Mouse (Mus musculus) hindbrain, embryonic 11.5 days (tissue): ENCODE data around the gene 1700047I17Rik2. TPM values are rescaled to one million over a fixed set of nuclear protein-coding genes. Genes with fewer than 3 reads are reported as not detected.
"Not testable (repeated sequence)": the region's sequence is repeated elsewhere in the genome, so short reads cannot be mapped to it uniquely, and the experiment has no call there.

Experiments used
- ATAC-seq: fragments of 200-750 bp; cut with Nextera tagmentation; 2 replicates; pipeline ENCODE4 v1.8.0; 2017; ENCODE audit warnings: mild to moderate bottlenecking, moderate TSS enrichment, moderate library complexity; ENCODE audit not compliant: low FRiP score
- DNase-seq: peaks from one replicate; pipeline ENCODE4 v3.0.0-alpha.2; 2015; ENCODE audit warnings: low spot score
- H3K27ac ChIP-seq: fragments of 300-500 bp; sonication (generic); 2 replicates; pipeline ENCODE4 v1.5.1; 2014; ENCODE audit warnings: mild to moderate bottlenecking, low read depth, low read length
- H3K27me3 ChIP-seq: fragments of 300-500 bp; sonication (generic); 2 replicates; pipeline ENCODE4 v1.6.1; 2014; ENCODE audit warnings: mild to moderate bottlenecking, low read length, moderate library complexity, mixed read lengths; ENCODE audit not compliant: control insufficient read depth, insufficient read depth
- H3K36me3 ChIP-seq: fragments of 300-500 bp; sonication (generic); 2 replicates; pipeline ENCODE4 v1.6.1; 2014; ENCODE audit warnings: mild to moderate bottlenecking, low read length, moderate library complexity, mixed read lengths; ENCODE audit not compliant: control insufficient read depth, insufficient read depth
- H3K4me1 ChIP-seq: fragments of 300-500 bp; sonication (generic); replicated peaks from 2 replicates; pipeline ENCODE4 v1.6.1; 2014; ENCODE audit warnings: low read length, mixed read lengths; ENCODE audit not compliant: control insufficient read depth, insufficient read depth
- H3K4me2 ChIP-seq: fragments of 300-500 bp; sonication (generic); replicated peaks from 2 replicates; pipeline ENCODE4 v1.6.1; 2014; ENCODE audit warnings: mild to moderate bottlenecking, low read depth, low read length
- H3K4me3 ChIP-seq: fragments of 300-500 bp; sonication (generic); 2 replicates; pipeline ENCODE4 v1.5.1; 2014; ENCODE audit warnings: low read depth, low read length
- H3K9ac ChIP-seq: fragments of 300-500 bp; sonication (generic); 2 replicates; pipeline ENCODE4 v1.6.1; 2014; ENCODE audit warnings: low read depth, low read length
- H3K9me3 ChIP-seq: fragments of 300-500 bp; sonication (generic); 2 replicates; pipeline ENCODE4 v1.6.1; 2016; ENCODE audit warnings: low read length; ENCODE audit not compliant: control insufficient read depth
- WGBS: fragments of 180-500 bp; shearing (Covaris S2); extraction: QIAGEN DNeasy Blood & Tissue Kit; methylation state at CpG from one replicate; pipeline ENCODE4 v1.1.7; 2014; 5-methylcytosine and 5-hydroxymethylcytosine counted together
- polyA plus RNA-seq: library from polyadenylated mRNA; unstranded; fragments of >200 nt; fragmentation: Nextera tagmentation; extraction: Ambion mirVana; gene quantifications from 2 replicates; pipeline ENCODE4 v1.2.1, GENCODE M21; 2014

1700047I17Rik2 gene
- polyA plus RNA-seq = 10.9 TPM in 1 of 2 replicates, not detected in the other

- not testable (repeated sequence) for H3K36me3 ChIP-seq, DNase-seq, H3K4me1 ChIP-seq, H3K9me3 ChIP-seq, H3K27ac ChIP-seq, H3K4me2 ChIP-seq, H3K9ac ChIP-seq, H3K4me3 ChIP-seq, H3K27me3 ChIP-seq
- no CpG with 5 or more reads among the region's 40 CpGs for WGBS
- peak; percentile 95 for ATAC-seq
These were observed at the start of gene 1700047I17Rik2 for GRCm38 (mm10) chr12:55199306-55199705. 1700047I17Rik2 (plus strand) TSS chr12:55199592.

- ATAC-seq = peak; percentile 99
- H3K9me3 ChIP-seq, H3K36me3 ChIP-seq, H3K27me3 ChIP-seq, H3K9ac ChIP-seq, H3K4me3 ChIP-seq, H3K27ac ChIP-seq, DNase-seq, H3K4me2 ChIP-seq, H3K4me1 ChIP-seq: not testable (repeated sequence)
- no CpG with 5 or more reads among the region's 57 CpGs for WGBS
These were observed 44.6 kb upstream of the 1700047I17Rik2 start, which contains the start of gene Srp54b for GRCm38 (mm10) chr12:55154559-55155448. Srp54b (plus strand) TSS chr12:55155104.

- H3K36me3 ChIP-seq, H3K4me1 ChIP-seq, H3K27ac ChIP-seq, H3K4me2 ChIP-seq, H3K9ac ChIP-seq, H3K9me3 ChIP-seq, H3K27me3 ChIP-seq, H3K4me3 ChIP-seq, DNase-seq: not testable (repeated sequence)
- ATAC-seq = peak; percentile 48; the same call in 1 of the 2 replicates
- 0% methylated on average over 8 of the region's 24 CpGs for WGBS
These were observed 44.0 kb upstream of the 1700047I17Rik2 start for GRCm38 (mm10) chr12:55155449-55155783.

GRCm38 (mm10) chr12:55167034-55167557, 32.3 kb upstream of the 1700047I17Rik2 start:
- not testable (repeated sequence) for H3K36me3 ChIP-seq, H3K9me3 ChIP-seq, DNase-seq, H3K4me2 ChIP-seq, H3K9ac ChIP-seq, H3K4me1 ChIP-seq, H3K27me3 ChIP-seq, H3K4me3 ChIP-seq, H3K27ac ChIP-seq, ATAC-seq
- WGBS = no CpG with 5 or more reads among the region's 7 CpGs

GRCm38 (mm10) chr12:55187686-55188085, 11.7 kb upstream of the 1700047I17Rik2 start:
- not testable (repeated sequence) for H3K4me2 ChIP-seq, H3K36me3 ChIP-seq, H3K27ac ChIP-seq, H3K9ac ChIP-seq, H3K9me3 ChIP-seq, H3K4me1 ChIP-seq, H3K27me3 ChIP-seq, DNase-seq, ATAC-seq, H3K4me3 ChIP-seq
- WGBS = no CpG with 5 or more reads among the region's 8 CpGs

- not testable (repeated sequence) for H3K9ac ChIP-seq, H3K4me3 ChIP-seq, H3K9me3 ChIP-seq, H3K27ac ChIP-seq, H3K36me3 ChIP-seq, ATAC-seq, DNase-seq, H3K27me3 ChIP-seq, H3K4me1 ChIP-seq, H3K4me2 ChIP-seq
- no CpG with 5 or more reads among the region's 5 CpGs for WGBS
These were observed 10.3 kb upstream of the 1700047I17Rik2 start for GRCm38 (mm10) chr12:55189127-55189526.

GRCm38 (mm10) chr12:55199799-55200198, 407 bp downstream of the 1700047I17Rik2 start:
- H3K36me3 ChIP-seq, H3K27ac ChIP-seq, DNase-seq, H3K4me3 ChIP-seq, H3K4me1 ChIP-seq, H3K4me2 ChIP-seq, H3K9me3 ChIP-seq, H3K27me3 ChIP-seq, H3K9ac ChIP-seq: not testable (repeated sequence)
- ATAC-seq = peak; percentile 59
- no CpG with 5 or more reads among the region's 18 CpGs for whole genome bisulfite sequencing

- not testable (repeated sequence) for H3K36me3 ChIP-seq, H3K9ac ChIP-seq, H3K9me3 ChIP-seq, H3K4me1 ChIP-seq, DNase-seq, H3K4me3 ChIP-seq, H3K27me3 ChIP-seq, ATAC-seq, H3K4me2 ChIP-seq, H3K27ac ChIP-seq
- WGBS = no CpG with 5 or more reads among the region's 6 CpGs
These were observed 13.6 kb downstream of the 1700047I17Rik2 start for GRCm38 (mm10) chr12:55212944-55213343.
